Mouse (Mus musculus) leukemia stem cell, adult 10-12 weeks (primary cell): ENCODE data around the gene Btn2a2. TPM values are rescaled to one million over a fixed set of nuclear protein-coding genes. Genes with fewer than 3 reads are reported as not detected.

Experiments used
- polyA plus RNA-seq: library from polyadenylated mRNA; stranded (reverse); fragments of >175 nt; gene quantifications from 2 replicates; pipeline ENCODE4 v1.2.3, GENCODE M21; 2012; ENCODE audit warnings: low replicate concordance

Gene Btn2a2
- not detected in 2 replicates for polyA plus RNA-seq

GRCm38 (mm10) chr13:23488400-23489322 is at the start of gene Btn2a2:
Btn2a2 (minus strand) TSS chr13:23488857.

GRCm38 (mm10) chr13:23535137-23536075 is 46.7 kb upstream of the Btn2a2 start, which contains the start of gene Hist1h3g:
Hist1h3g (plus strand) TSS chr13:23535422.

DNA sequence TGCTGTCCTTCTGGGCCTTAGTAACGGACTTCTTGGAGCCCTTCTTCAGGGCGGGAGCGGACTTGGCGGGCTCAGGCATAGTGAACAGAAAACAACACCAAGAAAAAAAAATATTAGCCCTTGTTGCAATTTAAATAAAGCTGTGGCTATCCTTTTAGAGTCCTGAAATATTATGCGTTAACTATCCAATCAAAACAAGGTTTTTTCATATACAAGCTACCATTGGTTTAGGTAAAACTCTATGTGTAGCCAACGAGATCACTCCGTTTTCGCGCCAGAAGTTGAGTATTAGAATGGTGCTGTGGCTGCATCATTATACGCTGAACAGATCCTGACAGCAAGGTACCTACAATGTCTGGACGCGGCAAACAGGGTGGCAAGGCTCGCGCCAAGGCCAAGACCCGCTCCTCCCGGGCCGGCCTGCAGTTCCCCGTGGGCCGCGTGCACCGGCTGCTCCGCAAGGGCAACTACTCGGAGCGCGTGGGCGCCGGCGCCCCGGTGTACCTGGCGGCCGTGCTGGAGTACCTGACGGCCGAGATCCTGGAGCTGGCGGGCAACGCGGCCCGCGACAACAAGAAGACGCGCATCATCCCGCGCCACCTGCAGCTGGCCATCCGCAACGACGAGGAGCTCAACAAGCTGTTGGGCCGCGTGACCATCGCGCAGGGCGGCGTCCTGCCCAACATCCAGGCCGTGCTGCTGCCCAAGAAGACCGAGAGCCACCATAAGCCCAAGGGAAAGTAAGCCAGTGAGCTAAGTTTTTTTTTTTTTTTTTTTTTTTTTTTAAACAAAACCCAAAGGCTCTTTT is 45.1 kb upstream of the Btn2a2 start, which contains the start of gene Hist1h2af:
Gene Hist1h2af (plus strand): TSS at position 347 of the 808 bp plus-strand sequence.

DNA sequence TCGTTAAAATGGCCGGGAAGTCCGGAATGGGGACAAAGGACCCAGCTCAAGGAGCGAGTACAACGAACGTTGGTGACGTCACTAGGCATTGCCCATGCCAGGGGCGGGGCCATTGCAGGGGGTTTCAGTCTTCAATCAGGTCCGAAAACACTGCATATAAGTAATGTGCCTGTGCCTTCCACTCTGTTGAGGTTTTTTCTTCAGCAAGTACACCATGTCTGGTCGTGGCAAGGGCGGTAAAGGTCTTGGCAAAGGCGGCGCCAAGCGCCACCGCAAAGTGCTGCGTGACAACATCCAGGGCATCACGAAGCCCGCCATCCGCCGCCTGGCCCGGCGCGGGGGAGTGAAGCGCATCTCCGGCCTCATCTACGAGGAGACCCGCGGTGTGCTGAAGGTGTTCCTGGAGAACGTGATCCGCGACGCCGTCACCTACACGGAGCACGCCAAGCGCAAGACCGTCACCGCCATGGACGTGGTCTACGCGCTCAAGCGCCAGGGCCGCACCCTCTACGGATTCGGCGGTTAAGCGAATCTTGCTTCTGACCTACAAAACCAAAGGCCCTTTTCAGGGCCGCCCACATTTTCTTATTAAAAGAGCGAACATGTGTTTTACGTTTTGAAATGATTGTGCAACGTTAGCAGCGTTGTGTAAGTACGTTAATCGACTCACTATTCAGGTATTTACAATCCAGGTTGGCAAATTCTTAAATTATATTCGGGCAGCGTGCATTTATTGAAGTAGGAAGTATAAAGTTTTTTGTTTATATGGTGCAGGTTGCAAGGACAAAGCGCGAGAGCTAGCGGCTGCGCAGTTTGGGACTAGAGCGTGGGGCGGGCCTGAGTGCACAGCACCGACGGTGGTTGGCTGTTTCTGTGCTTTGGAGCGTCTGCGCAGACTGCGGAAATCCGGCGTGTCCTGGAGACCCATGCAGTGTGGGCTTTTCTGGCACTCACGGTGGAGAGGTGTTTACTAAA is 42.5 kb upstream of the Btn2a2 start, which contains the start of gene Hist1h4h:
Gene Hist1h4h (plus strand): TSS at position 150 of the 975 bp plus-strand sequence.

GRCm38 (mm10) chr13:23465600-23466109 is 23.0 kb downstream of the Btn2a2 start, which contains the start of gene Btn1a1:
Btn1a1 (minus strand) TSS chr13:23465901.

Other genes starting within 250 kb of the Btn2a2 start
- 0.03 TPM in 1 of 2 replicates, not detected in the other for gene Vmn1r223, start 241.7 kb downstream of the Btn2a2 start, polyA plus RNA-seq
- 0.23 and 1.0 TPM in 2 replicates for gene Zfp322a, start 119.6 kb downstream of the Btn2a2 start, polyA plus RNA-seq
- 4.0 and 4.7 TPM in 2 replicates for gene Abt1, start 65.0 kb downstream of the Btn2a2 start, polyA plus RNA-seq
- 0.12 and 0.15 TPM in 2 replicates for gene Btn1a1, start 23.0 kb downstream of the Btn2a2 start, polyA plus RNA-seq
- 22.4 and 24.1 TPM in 2 replicates for gene Hist1h4h, start 42.2 kb upstream of the Btn2a2 start, polyA plus RNA-seq
- gene Hist1h2af, start 45.0 kb upstream of the Btn2a2 start, polyA plus RNA-seq = 1,274 and 2,101 TPM in 2 replicates
- gene Hist1h3g, start 46.6 kb upstream of the Btn2a2 start, polyA plus RNA-seq = 9.7 and 27.2 TPM in 2 replicates
- 2.6 and 2.9 TPM in 2 replicates for gene Hist1h2bh, start 54.5 kb upstream of the Btn2a2 start, polyA plus RNA-seq
- gene Hist1h3f, start 55.2 kb upstream of the Btn2a2 start, polyA plus RNA-seq = 7.8 and 13.9 TPM in 2 replicates
- 39.6 and 48.6 TPM in 2 replicates for gene Hist1h4f, start 62.8 kb upstream of the Btn2a2 start, polyA plus RNA-seq
- 0.89 and 1.4 TPM in 2 replicates for gene Hist1h1d, start 64.4 kb upstream of the Btn2a2 start, polyA plus RNA-seq
- 12.2 and 20.5 TPM in 2 replicates for gene Hist1h3e, start 73.5 kb upstream of the Btn2a2 start, polyA plus RNA-seq
- 20.4 and 37.8 TPM in 2 replicates for gene Hist1h2ae, start 82.4 kb upstream of the Btn2a2 start, polyA plus RNA-seq
- gene Hist1h2bg, start 82.5 kb upstream of the Btn2a2 start, polyA plus RNA-seq = 19.7 and 30.7 TPM in 2 replicates
- gene Hist1h2bf, start 85.3 kb upstream of the Btn2a2 start, polyA plus RNA-seq = 15.2 and 20.1 TPM in 2 replicates
- 1.2 and 1.8 TPM in 2 replicates for gene Hist1h2ad, start 85.5 kb upstream of the Btn2a2 start, polyA plus RNA-seq
- 1.1 and 5.4 TPM in 2 replicates for gene Hist1h3d, start 86.9 kb upstream of the Btn2a2 start, polyA plus RNA-seq
- gene Hist1h4d, start 92.7 kb upstream of the Btn2a2 start, polyA plus RNA-seq = 21.9 and 50.4 TPM in 2 replicates
- 1.7 and 2.0 TPM in 2 replicates for gene Hist1h2be, start 132.3 kb upstream of the Btn2a2 start, polyA plus RNA-seq
- gene Hist1h1e, start 133.7 kb upstream of the Btn2a2 start, polyA plus RNA-seq = 6.8 and 18.7 TPM in 2 replicates
- 1.7 and 2.0 TPM in 2 replicates for gene Hist1h2ac, start 195.1 kb upstream of the Btn2a2 start, polyA plus RNA-seq
- gene Hist1h2bc, start 195.3 kb upstream of the Btn2a2 start, polyA plus RNA-seq = 3.1 and 3.3 TPM in 2 replicates
- gene Hist1h1t, start 207.0 kb upstream of the Btn2a2 start, polyA plus RNA-seq = not detected in 2 replicates
- gene Hist1h4c, start 209.6 kb upstream of the Btn2a2 start, polyA plus RNA-seq = 3.9 and 4.0 TPM in 2 replicates
- 5.0 and 7.1 TPM in 2 replicates for gene Hfe, start 222.0 kb upstream of the Btn2a2 start, polyA plus RNA-seq
- gene Hist1h1c, start 250.0 kb upstream of the Btn2a2 start, polyA plus RNA-seq = 13.0 and 32.3 TPM in 2 replicates